Mouse (Mus musculus) mouse trophoblast stem cell (cell line): ENCODE results near the gene Rad51b.

Source experiments
- in situ Hi-C, 2 experiments: fragments of 300-500 bp; cut with MseI, MboI; formaldehyde crosslinking; loops; 2 replicates in 1 of 2; 3 replicates in 1 of 2; pipeline ENCODE4 v1.15.1; 2025

Gene Rad51b

GRCm38 (mm10) chr12:79525872-79526271, 228.8 kb downstream of the Rad51b start:
- in situ Hi-C loops, result no loop called here

- in situ Hi-C loops, result no loop called here
These were observed 230.1 kb downstream of the Rad51b start for GRCm38 (mm10) chr12:79527222-79527621.

- in situ Hi-C loops, result no loop called here
These were observed 233.3 kb downstream of the Rad51b start for GRCm38 (mm10) chr12:79530275-79530902.

GRCm38 (mm10) chr12:79531809-79532798, 235.0 kb downstream of the Rad51b start:
- in situ Hi-C loops, result no loop called here

- in situ Hi-C loops, result no loop called here
These were observed 237.7 kb downstream of the Rad51b start for GRCm38 (mm10) chr12:79534778-79535177.

- in situ Hi-C loops, result no loop called here
These were observed 238.7 kb downstream of the Rad51b start for GRCm38 (mm10) chr12:79535532-79536437.

- in situ Hi-C loops, result no loop called here
These were observed 243.1 kb downstream of the Rad51b start for GRCm38 (mm10) chr12:79540176-79540575.

- in situ Hi-C loops, result no loop called here
These were observed 244.5 kb downstream of the Rad51b start for GRCm38 (mm10) chr12:79541581-79541980.

- in situ Hi-C loops, result no loop called here
These were observed 248.0 kb downstream of the Rad51b start for GRCm38 (mm10) chr12:79545063-79545462.

- in situ Hi-C loops, result no loop called here
These were observed 250.5 kb downstream of the Rad51b start for GRCm38 (mm10) chr12:79547556-79547955.

GRCm38 (mm10) chr12:79548607-79549330, 251.7 kb downstream of the Rad51b start:
- in situ Hi-C loops, result no loop called here

GRCm38 (mm10) chr12:79550049-79550682, 253.1 kb downstream of the Rad51b start:
- in situ Hi-C loops, result no loop called here

- in situ Hi-C loops, result no loop called here
These were observed 254.2 kb downstream of the Rad51b start for GRCm38 (mm10) chr12:79551274-79551673.

GRCm38 (mm10) chr12:79553056-79553455, 256.0 kb downstream of the Rad51b start:
- in situ Hi-C loops, result no loop called here

- in situ Hi-C loops, result no loop called here
These were observed 260.8 kb downstream of the Rad51b start for GRCm38 (mm10) chr12:79557904-79558303.

GRCm38 (mm10) chr12:79558711-79559110, 261.6 kb downstream of the Rad51b start:
- in situ Hi-C loops, result no loop called here

- in situ Hi-C loops, result no loop called here
These were observed 262.4 kb downstream of the Rad51b start for GRCm38 (mm10) chr12:79559410-79560015.

- in situ Hi-C loops, result no loop called here
These were observed 263.1 kb downstream of the Rad51b start for GRCm38 (mm10) chr12:79560084-79560699.

- in situ Hi-C loops, result no loop called here
These were observed 263.8 kb downstream of the Rad51b start for GRCm38 (mm10) chr12:79560893-79561292.
